In the genomic region with DNA sequence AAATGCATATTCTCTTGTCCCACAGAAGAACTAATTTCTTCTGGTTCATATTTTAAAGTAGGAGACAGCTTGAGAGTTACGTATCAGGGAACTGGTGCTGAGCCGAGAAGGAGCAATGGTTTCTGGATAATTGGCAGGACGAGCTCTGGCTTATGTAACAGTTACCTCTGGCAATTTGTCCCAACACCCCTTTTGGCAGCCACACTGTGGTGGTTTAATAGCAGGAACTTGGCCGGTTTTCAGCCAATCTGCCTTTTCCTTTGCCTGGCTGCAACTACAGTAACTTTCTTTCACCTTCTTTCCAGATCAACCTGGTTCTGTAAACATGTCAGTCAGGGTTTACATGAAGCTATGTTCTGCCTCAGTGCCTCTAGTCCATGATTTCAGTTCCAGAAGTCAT, we compare ENCODE assay signal across 12 mouse cellular contexts.
A peak's percentile ranks its signal among the peaks of the same experiment; 100 is the strongest.
DNase-seq lines count a peak whose midpoint lies in the region; ATAC-seq and TF ChIP-seq lines count a peak whose summit lies in the region.
"Had no signal": no experiment of that assay in that cellular context is flagged by ENCODE, and none has a peak within 500 bp of the region (broad histone marks: within the 10 kb centered on the region; RNA-seq: fewer than 3 reads in every experiment).

No protein-coding gene starts in this region.

- H3K36me3 ChIP-seq in forebrain, embryonic 13.5 days (ENCODE audit: poor library complexity, severe bottlenecking): no peaks in the 10 kb centered on the region
- H3K36me3 ChIP-seq in forebrain, embryonic 11.5 days (ENCODE audit: control insufficient read depth, insufficient read depth, low read length): no peaks in the 10 kb centered on the region
- H3K36me3 ChIP-seq in lung, embryonic 14.5 days (ENCODE audit: insufficient read depth): no peaks in the 10 kb centered on the region
- no peaks in the 10 kb centered on the region for H3K36me3 ChIP-seq in midbrain, embryonic 16.5 days (ENCODE audit: control insufficient read depth, insufficient read depth, low read length)
- H3K36me3 ChIP-seq: limb, embryonic 15.5 days; neural tube, embryonic 13.5 days had no signal

- no peaks in the 10 kb centered on the region for H3K9me3 ChIP-seq in forebrain, embryonic 13.5 days (replicated peaks)
- no peaks in the 10 kb centered on the region for H3K9me3 ChIP-seq in forebrain, embryonic 11.5 days (ENCODE audit: control insufficient read depth, low read length)
- H3K9me3 ChIP-seq in lung, embryonic 14.5 days (ENCODE audit: low read depth, low read length): no peaks in the 10 kb centered on the region
- no peaks in the 10 kb centered on the region for H3K9me3 ChIP-seq in midbrain, embryonic 16.5 days (replicated peaks; ENCODE audit: control insufficient read depth, low read length, poor library complexity, severe bottlenecking)
- H3K9me3 ChIP-seq: limb, embryonic 15.5 days; neural tube, embryonic 13.5 days had no signal

- ATAC-seq in forebrain, embryonic 13.5 days: peak; percentile 85
- ATAC-seq in forebrain, embryonic 11.5 days (replicated peaks; ENCODE audit: low FRiP score): no peak
- no peak for ATAC-seq in lung, embryonic 14.5 days (ENCODE audit: insufficient read depth)
- no peak for ATAC-seq in midbrain, embryonic 16.5 days

- no peak overlapping the region for H3K9ac ChIP-seq in forebrain, embryonic 13.5 days
- H3K9ac ChIP-seq in forebrain, embryonic 11.5 days (ENCODE audit: low read length): no peak overlapping the region
- no peak overlapping the region for H3K9ac ChIP-seq in lung, embryonic 14.5 days
- no peak overlapping the region for H3K9ac ChIP-seq in midbrain, embryonic 16.5 days (ENCODE audit: low read depth, low read length)
- H3K9ac ChIP-seq: limb, embryonic 15.5 days; neural tube, embryonic 13.5 days had no signal

- no peaks in the 10 kb centered on the region for H3K4me1 ChIP-seq in forebrain, embryonic 13.5 days
- no peaks in the 10 kb centered on the region for H3K4me1 ChIP-seq in forebrain, embryonic 11.5 days (replicated peaks; ENCODE audit: control insufficient read depth, insufficient read depth, low read length)
- no peaks in the 10 kb centered on the region for H3K4me1 ChIP-seq in lung, embryonic 14.5 days (ENCODE audit: insufficient read depth)
- no peaks in the 10 kb centered on the region for H3K4me1 ChIP-seq in midbrain, embryonic 16.5 days (ENCODE audit: control insufficient read depth, insufficient read depth, low read length)
- H3K4me1 ChIP-seq: limb, embryonic 15.5 days; neural tube, embryonic 13.5 days had no signal

- intact Hi-C loops in heart, postnatal 10 days (cut with DNase I): no loop called here

- no peak overlapping the region for H3K27ac ChIP-seq in forebrain, embryonic 13.5 days
- no peak overlapping the region for H3K27ac ChIP-seq in forebrain, embryonic 11.5 days (ENCODE audit: low read depth, low read length)
- no peak overlapping the region for H3K27ac ChIP-seq in lung, embryonic 14.5 days (ENCODE audit: low read depth)
- no peak overlapping the region for H3K27ac ChIP-seq in midbrain, embryonic 16.5 days (ENCODE audit: low read length)
- H3K27ac ChIP-seq: neural tube, embryonic 13.5 days had no signal

- H3K4me2 ChIP-seq in forebrain, embryonic 13.5 days: no peak overlapping the region
- no peak overlapping the region for H3K4me2 ChIP-seq in forebrain, embryonic 11.5 days (ENCODE audit: low read depth, low read length, severe bottlenecking)
- H3K4me2 ChIP-seq in lung, embryonic 14.5 days: no peak overlapping the region
- no peak overlapping the region for H3K4me2 ChIP-seq in midbrain, embryonic 16.5 days (ENCODE audit: low read length)
- H3K4me2 ChIP-seq: limb, embryonic 15.5 days; neural tube, embryonic 13.5 days had no signal

- WGBS in forebrain, embryonic 13.5 days: 62% methylated on average over 4 of the region's 4 CpGs
- 89% methylated on average over 4 of the region's 4 CpGs for WGBS in forebrain, embryonic 11.5 days
- 50% methylated on average over 4 of the region's 4 CpGs for WGBS in lung, embryonic 14.5 days
- 80% methylated on average over 4 of the region's 4 CpGs for WGBS in midbrain, embryonic 16.5 days

- no peak overlapping the region for H3K4me3 ChIP-seq in forebrain, embryonic 13.5 days
- H3K4me3 ChIP-seq in forebrain, embryonic 11.5 days (ENCODE audit: low read depth, low read length): no peak overlapping the region
- no peak overlapping the region for H3K4me3 ChIP-seq in lung, embryonic 14.5 days (ENCODE audit: low read depth, low read length)
- H3K4me3 ChIP-seq in midbrain, embryonic 16.5 days (ENCODE audit: low read depth, low read length): no peak overlapping the region
- H3K4me3 ChIP-seq: erythroblast, embryonic 14.5 days; limb, embryonic 15.5 days; neural tube, embryonic 13.5 days had no signal

- no peaks in the 10 kb centered on the region for H3K27me3 ChIP-seq in forebrain, embryonic 13.5 days
- no peaks in the 10 kb centered on the region for H3K27me3 ChIP-seq in forebrain, embryonic 11.5 days (ENCODE audit: control insufficient read depth, insufficient read depth, low read length)
- no peaks in the 10 kb centered on the region for H3K27me3 ChIP-seq in lung, embryonic 14.5 days (ENCODE audit: insufficient read depth, low read length)
- no peaks in the 10 kb centered on the region for H3K27me3 ChIP-seq in midbrain, embryonic 16.5 days (ENCODE audit: control insufficient read depth, insufficient read depth, low read depth, low read length)
- H3K27me3 ChIP-seq: limb, embryonic 15.5 days; neural tube, embryonic 13.5 days had no signal

- no peak for DNase-seq in forebrain, embryonic 11.5 days (ENCODE audit: low spot score)
- peak; percentile 72 for DNase-seq in lung, embryonic 14.5 days
- DNase-seq in lung, postnatal 4 days: no peak
- DNase-seq in heart, postnatal 10 days: peak; percentile 35 to 42
- DNase-seq in lung, postnatal 14 days: peak; percentile 40
- no peak for DNase-seq in ovary, postnatal 10 days (ENCODE audit: low spot score)
- DNase-seq: B cell, adult 2 months had no signal

- no peak for TF ChIP-seq CTCF in lung, embryonic 14.5 days (IDR thresholded peaks at IDR 0.05; ENCODE audit: low read depth)

Comparison
In these comparisons a context has a peak if more than half of its experiments do, and no peak if none do; other contexts are left out.
1. DNase-seq: peak in lung, embryonic 14.5 days (single experiment), heart, postnatal 10 days (2 of 2) and lung, postnatal 14 days (single experiment); none in forebrain, embryonic 11.5 days (single experiment), lung, postnatal 4 days (0 of 2) and ovary, postnatal 10 days (single experiment).